Mouse (Mus musculus) neural tube, embryonic 11.5 days (tissue): ENCODE results near the gene Racgap1. TPM values are rescaled to one million over a fixed set of nuclear protein-coding genes. Genes with fewer than 3 reads are reported as not detected.

Experiments
- ATAC-seq: fragments of 200-750 bp; cut with Nextera tagmentation; 2 replicates; pipeline ENCODE4 v1.8.0; 2017; ENCODE audit warnings: moderate number of reproducible peaks, mild to moderate bottlenecking, moderate TSS enrichment, moderate library complexity; ENCODE audit not compliant: insufficient read depth, low FRiP score, low TSS enrichment
- DNase-seq: peaks from one replicate; pipeline ENCODE4 v3.0.0-alpha.2; 2015; ENCODE audit warnings: low spot score
- H3K27ac ChIP-seq: fragments of 300-500 bp; sonication (generic); 2 replicates; pipeline ENCODE4 v1.5.1; 2014; ENCODE audit warnings: low read depth, mild to moderate bottlenecking, low read length
- H3K27me3 ChIP-seq: fragments of 300-500 bp; sonication (generic); 2 replicates; pipeline ENCODE4 v1.6.1; 2014; ENCODE audit warnings: mild to moderate bottlenecking, low read length, mixed read lengths; ENCODE audit not compliant: control insufficient read depth, insufficient read depth
- H3K36me3 ChIP-seq: fragments of 300-500 bp; sonication (generic); 2 replicates; pipeline ENCODE4 v1.6.1; 2014; ENCODE audit warnings: mild to moderate bottlenecking, low read length, moderate library complexity, mixed read lengths; ENCODE audit not compliant: control insufficient read depth, insufficient read depth
- H3K4me1 ChIP-seq: fragments of 300-500 bp; sonication (generic); 2 replicates; pipeline ENCODE4 v1.6.1; 2014; ENCODE audit warnings: low read length, mixed read lengths; ENCODE audit not compliant: control insufficient read depth, insufficient read depth
- H3K4me2 ChIP-seq: fragments of 300-500 bp; sonication (generic); 2 replicates; pipeline ENCODE4 v1.6.1; 2014; ENCODE audit warnings: low read depth, mild to moderate bottlenecking, moderate library complexity
- H3K4me3 ChIP-seq: fragments of 300-500 bp; sonication (generic); 2 replicates; pipeline ENCODE4 v1.5.1; 2014; ENCODE audit warnings: low read depth, low read length
- H3K9ac ChIP-seq: fragments of 300-500 bp; sonication (generic); 2 replicates; pipeline ENCODE4 v1.6.1; 2014; ENCODE audit warnings: mild to moderate bottlenecking, low read length
- H3K9me3 ChIP-seq: fragments of 300-500 bp; sonication (generic); 2 replicates; pipeline ENCODE4 v1.6.1; 2016; ENCODE audit warnings: low read length; ENCODE audit not compliant: control insufficient read depth
- WGBS: fragments of 180-500 bp; shearing (Covaris S2); extraction: QIAGEN DNeasy Blood & Tissue Kit; methylation state at CpG from one replicate; pipeline ENCODE4 v1.1.7; 2014; 5-methylcytosine and 5-hydroxymethylcytosine counted together
- polyA plus RNA-seq: library from polyadenylated mRNA; unstranded; fragments of >200 nt; fragmentation: Nextera tagmentation; extraction: Ambion mirVana; gene quantifications from 2 replicates; pipeline ENCODE4 v1.2.1, GENCODE M21; 2014

Gene Racgap1
- polyA plus RNA-seq, result 175 and 185 TPM in 2 replicates

DNA sequence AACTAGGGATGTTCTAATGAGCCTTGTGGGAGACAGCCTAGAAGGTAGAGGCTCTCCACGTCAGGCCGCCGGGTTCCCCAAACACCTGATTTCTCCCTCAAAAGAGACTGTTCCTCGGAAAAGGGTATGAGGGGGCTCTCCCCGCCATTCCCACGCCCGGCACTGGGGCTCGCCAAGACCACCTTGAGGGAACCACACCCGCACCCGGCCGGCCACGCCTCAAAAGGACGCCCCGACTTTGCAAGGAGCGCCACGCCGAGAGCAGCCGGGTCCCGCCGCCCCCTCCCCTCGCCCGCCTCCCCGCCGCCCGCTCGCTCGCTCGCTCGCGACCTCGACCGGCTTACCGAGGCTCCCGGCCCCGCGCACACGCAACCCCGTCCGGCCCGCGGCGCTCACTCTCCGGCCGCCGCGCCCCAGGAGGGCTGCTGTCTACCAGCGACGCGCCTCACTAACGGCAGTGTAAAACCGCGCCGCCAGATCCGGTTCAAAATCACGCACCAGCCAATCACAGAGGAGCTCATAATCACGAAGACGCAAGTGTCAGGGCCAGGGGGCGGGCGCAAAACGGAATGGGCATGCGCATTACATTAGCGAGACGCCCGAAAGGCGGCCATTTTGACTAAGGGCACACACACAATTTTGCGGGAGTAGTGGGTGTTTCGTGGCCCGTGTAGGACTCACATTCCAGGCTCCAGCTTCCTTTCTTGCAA is at the start of gene Racgap1:
TSS of gene Racgap1 (minus strand) at position 494 of the 710 bp plus-strand sequence.
- Histone ChIP-seq H3K27ac (0 out of 2 replicates have a peak within 1 kb of the TSS, but pooled peaks have one; percentile 24), H3K4me2 (peak within 1 kb of the TSS; percentile 71)
- WGBS, result under 1% methylated on average over 58 of the region's 68 CpGs

DNA sequence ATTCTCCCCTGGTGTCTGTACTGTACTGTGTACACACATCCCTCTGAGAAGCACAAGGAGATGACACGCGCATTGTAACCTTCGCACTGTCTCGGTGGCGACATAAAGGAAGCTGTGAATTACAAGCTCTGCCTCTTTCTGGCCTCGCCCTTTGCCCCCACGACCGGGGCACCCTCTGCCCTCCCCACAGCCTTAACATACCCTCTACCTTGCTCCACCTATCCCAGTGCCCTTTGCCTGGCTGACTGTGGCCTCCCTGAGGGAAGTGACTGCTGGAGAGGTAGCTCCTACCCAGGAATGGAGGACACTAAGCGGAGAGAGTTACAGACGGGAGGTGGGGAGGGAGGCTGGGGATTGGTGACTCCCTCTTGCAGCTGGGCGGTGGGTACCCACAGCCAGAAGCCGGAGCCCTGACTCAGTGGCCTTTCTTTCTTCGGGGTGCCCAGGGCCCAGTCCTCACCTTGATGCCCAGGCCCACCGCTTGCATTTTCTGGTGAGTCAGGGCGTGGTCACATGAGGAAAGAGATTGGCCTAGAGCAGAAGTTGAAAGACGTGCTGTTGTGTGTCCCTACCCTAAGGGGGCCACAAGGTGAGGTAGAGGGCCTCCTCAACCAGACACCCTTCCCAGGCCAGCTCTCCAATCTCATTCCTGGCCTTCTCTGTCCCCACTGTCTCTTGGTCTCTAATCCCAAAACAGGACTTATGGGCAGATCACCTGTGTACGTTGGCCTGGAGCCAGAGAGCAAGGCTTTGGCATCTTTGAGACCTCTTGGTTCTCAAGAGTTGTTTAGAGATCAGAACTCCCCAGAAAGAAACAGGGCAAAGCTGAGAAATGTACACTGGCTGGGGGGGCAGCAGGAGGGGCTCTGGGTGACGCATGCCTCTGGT is 49.0 kb upstream of the Racgap1 start:
- Histone ChIP-seq H3K4me2 (no peak overlapping the region), H3K9me3 (no peaks in the 10 kb centered on the region), H3K4me3 (no peak overlapping the region), H3K36me3 (peaks cover 3% of the 10 kb centered on the region), H3K27me3 (no peaks in the 10 kb centered on the region), H3K27ac (no peak overlapping the region), H3K4me1 (peaks cover 18% of the 10 kb centered on the region), H3K9ac (no peak overlapping the region)
- DNase-seq (no peak), ATAC-seq (no peak)
- 88% methylated on average over 18 of the region's 18 CpGs for WGBS

More for the DNA sequence above, at the start of gene Racgap1:
- Histone ChIP-seq H3K27me3 (peaks cover 13% of the 10 kb centered on the region), H3K9ac (peak within 1 kb of the TSS; percentile 83), H3K9me3 (no peaks in the 10 kb centered on the region), H3K36me3 (no peaks in the 10 kb centered on the region), H3K4me3 (peak within 1 kb of the TSS; percentile 79), H3K4me1 (peaks cover 47% of the 10 kb centered on the region)
- DNase-seq (peak; percentile 96), ATAC-seq (peak; percentile 89)

GRCm38 (mm10) chr15:99699715-99700114 is 48.3 kb upstream of the Racgap1 start:
- no peak for DNase-seq
- H3K36me3 ChIP-seq, result peaks cover 3% of the 10 kb centered on the region; the same call in 1 of the 2 replicates
- H3K4me1 ChIP-seq, result peaks cover 18% of the 10 kb centered on the region
- H3K9ac ChIP-seq, result no peak overlapping the region
- no peak for ATAC-seq
- no peak overlapping the region for H3K27ac ChIP-seq
- 78% methylated on average over 10 of the region's 10 CpGs for WGBS
- no peak overlapping the region for H3K4me2 ChIP-seq
- H3K9me3 ChIP-seq, result no peaks in the 10 kb centered on the region
- no peak overlapping the region for H3K4me3 ChIP-seq
- H3K27me3 ChIP-seq, result no peaks in the 10 kb centered on the region

GRCm38 (mm10) chr15:99698533-99699085 is 47.2 kb upstream of the Racgap1 start:
- Histone ChIP-seq H3K27me3 (no peaks in the 10 kb centered on the region), H3K4me2 (no peak overlapping the region), H3K9ac (no peak overlapping the region; the same call in 1 of the 2 replicates), H3K27ac (no peak overlapping the region), H3K4me1 (peaks cover 9% of the 10 kb centered on the region), H3K4me3 (no peak overlapping the region), H3K9me3 (no peaks in the 10 kb centered on the region), H3K36me3 (no peaks in the 10 kb centered on the region)
- no peak for DNase-seq
- ATAC-seq, result no peak
- WGBS, result 34% methylated on average over 20 of the region's 20 CpGs

- no peak overlapping the region for H3K27ac ChIP-seq
- H3K9me3 ChIP-seq, result no peaks in the 10 kb centered on the region
- no peak overlapping the region for H3K9ac ChIP-seq
- H3K4me1 ChIP-seq, result no peaks in the 10 kb centered on the region; the same call in 1 of the 2 replicates
- H3K4me3 ChIP-seq, result no peak overlapping the region
- no peaks in the 10 kb centered on the region for H3K27me3 ChIP-seq
- DNase-seq (no peak), ATAC-seq (no peak)
- WGBS, result 34% methylated on average over 2 of the region's 2 CpGs
- H3K36me3 ChIP-seq, result no peaks in the 10 kb centered on the region
- H3K4me2 ChIP-seq, result no peak overlapping the region
Observed at GRCm38 (mm10) chr15:99697309-99697708, 45.9 kb upstream of the Racgap1 start.

DNA sequence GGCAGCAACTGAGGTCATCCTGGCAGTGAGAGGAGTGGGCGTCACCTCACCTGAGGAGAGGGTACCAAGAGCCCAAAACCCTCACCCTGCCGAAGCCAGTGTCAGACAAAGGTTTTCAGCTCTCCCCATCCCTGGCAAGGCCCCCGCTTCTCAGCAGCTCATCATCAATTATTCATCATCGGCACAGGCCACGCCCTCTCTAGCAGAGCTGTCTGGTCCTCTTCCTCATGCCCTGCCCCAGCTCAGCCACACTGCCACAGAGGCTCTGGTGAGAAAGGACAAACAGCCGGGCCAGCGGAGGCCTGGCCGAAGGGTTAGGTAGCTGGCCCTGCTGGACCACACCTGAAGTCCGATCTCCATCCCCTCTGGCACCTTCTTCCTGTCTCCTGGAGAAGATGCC is 40.5 kb upstream of the Racgap1 start:
- no peak for DNase-seq
- Histone ChIP-seq H3K36me3 (no peaks in the 10 kb centered on the region), H3K4me2 (peak overlapping the region; percentile 1; the same call in 1 of the 2 replicates), H3K4me1 (peaks cover 5% of the 10 kb centered on the region), H3K9ac (peak overlapping the region; percentile 15), H3K4me3 (no peak overlapping the region), H3K27ac (0 out of 2 replicates have a peak overlapping the region, but pooled peaks have one; percentile 4), H3K27me3 (no peaks in the 10 kb centered on the region), H3K9me3 (no peaks in the 10 kb centered on the region)
- 48% methylated on average over 9 of the region's 9 CpGs for WGBS
- peak; percentile 50; the same call in 1 of the 2 replicates for ATAC-seq

DNA sequence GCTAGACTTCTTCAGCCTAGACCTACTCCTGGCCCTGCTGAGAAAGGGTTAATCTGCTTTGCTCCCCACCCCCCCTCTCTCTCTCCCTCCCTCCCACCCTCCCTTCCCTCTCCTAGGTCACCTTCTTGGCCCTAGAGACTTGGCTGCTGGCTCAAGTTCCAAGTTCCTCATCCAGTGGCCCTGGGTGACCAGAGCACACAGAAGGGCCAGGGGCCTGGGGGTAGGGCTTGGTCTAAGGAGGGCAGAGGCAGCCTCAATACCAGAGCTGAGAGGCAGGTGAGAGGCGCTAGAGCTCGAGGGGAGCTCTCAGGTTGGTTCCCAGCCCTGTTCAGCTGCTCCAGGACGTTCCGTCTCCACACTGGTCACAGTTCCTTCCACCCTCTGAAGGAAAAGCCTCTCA is 39.5 kb upstream of the Racgap1 start:
- H3K27ac ChIP-seq, result no peak overlapping the region

DNA sequence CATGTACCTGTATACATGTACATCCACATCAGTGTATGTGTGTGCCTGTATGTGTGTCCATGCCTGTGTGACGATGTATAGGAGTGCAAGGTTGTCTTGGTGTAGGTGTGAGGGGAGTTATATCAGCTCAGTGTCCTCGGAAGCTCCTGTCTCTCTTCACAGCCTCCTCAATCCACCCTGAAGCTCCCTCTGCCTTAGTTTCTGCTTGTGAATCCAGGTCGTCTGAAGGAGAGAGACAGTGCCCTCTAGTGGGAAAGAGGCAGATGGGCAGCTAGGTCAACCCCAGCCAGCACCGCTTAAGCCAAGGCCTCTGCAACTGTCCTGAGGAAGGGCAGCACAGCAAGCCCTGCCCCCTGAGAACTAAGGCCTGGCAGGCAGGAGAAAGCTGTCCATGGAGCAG is 37.3 kb upstream of the Racgap1 start:
- Histone ChIP-seq H3K4me2 (no peak overlapping the region), H3K27ac (no peak overlapping the region), H3K9ac (no peak overlapping the region), H3K27me3 (no peaks in the 10 kb centered on the region), H3K4me3 (no peak overlapping the region), H3K9me3 (no peaks in the 10 kb centered on the region), H3K36me3 (no peaks in the 10 kb centered on the region), H3K4me1 (peaks cover 5% of the 10 kb centered on the region)
- 9% methylated on average over 4 of the region's 4 CpGs for WGBS
- DNase-seq (peak; percentile 65), ATAC-seq (no peak)

More for the DNA sequence above, 39.5 kb upstream of the Racgap1 start:
- Histone ChIP-seq H3K4me3 (no peak overlapping the region), H3K36me3 (no peaks in the 10 kb centered on the region), H3K9me3 (no peaks in the 10 kb centered on the region), H3K27me3 (no peaks in the 10 kb centered on the region), H3K4me2 (no peak overlapping the region), H3K4me1 (peaks cover 5% of the 10 kb centered on the region), H3K9ac (no peak overlapping the region)
- ATAC-seq (no peak), DNase-seq (no peak)
- WGBS, result 26% methylated on average over 4 of the region's 4 CpGs
